Comparison of ENCODE assay signal across 4 mouse cellular contexts in genomic region chr4:147268735-147269134, GRCm38 (mm10). TPM values are rescaled to one million over a fixed set of nuclear protein-coding genes. Genes with fewer than 3 reads are reported as not detected.
"Had no signal": no experiment of that assay in that cellular context is flagged by ENCODE, and none has a peak within 500 bp of the region (broad histone marks: within the 10 kb centered on the region; RNA-seq: fewer than 3 reads in every experiment).

No protein-coding gene starts in this region.

RNA-seq across cellular contexts. Expression of gene Zfp988, which starts 36.7 kb away (rescaled TPM):
- total RNA-seq: neutrophil, adult 5-6 weeks had no signal
- polyA plus RNA-seq: small intestine, adult 2 months; spleen, adult 2 months; thymus, adult 2 months had no signal
